Mouse (Mus musculus) neural tube, embryonic 13.5 days (tissue): ENCODE measurements around the gene Tmem54. TPM values are rescaled to one million over a fixed set of nuclear protein-coding genes. Genes with fewer than 3 reads are reported as not detected.

ENCODE experiments used
- ATAC-seq: fragments of 200-750 bp; cut with Nextera tagmentation; 2 replicates; pipeline ENCODE4 v1.8.0; 2017; ENCODE audit warnings: low read depth, mild to moderate bottlenecking, moderate TSS enrichment, moderate library complexity
- H3K27ac ChIP-seq: fragments of 300-500 bp; sonication (generic); replicated peaks from 2 replicates; pipeline ENCODE4 v1.5.1; 2015; ENCODE audit warnings: moderate library complexity, mild to moderate bottlenecking, inconsistent platforms
- H3K27me3 ChIP-seq: fragments of 300-500 bp; sonication (generic); 2 replicates; pipeline ENCODE4 v1.6.1; 2015; ENCODE audit warnings: mild to moderate bottlenecking, inconsistent platforms
- H3K36me3 ChIP-seq: fragments of 300-500 bp; sonication (generic); 2 replicates; pipeline ENCODE4 v1.6.1; 2015; ENCODE audit warnings: mild to moderate bottlenecking, inconsistent platforms
- H3K4me1 ChIP-seq: fragments of 300-500 bp; sonication (generic); replicated peaks from 2 replicates; pipeline ENCODE4 v1.6.1; 2015; ENCODE audit warnings: inconsistent platforms
- H3K4me2 ChIP-seq: fragments of 300-500 bp; sonication (generic); 2 replicates; pipeline ENCODE4 v1.6.1; 2015; ENCODE audit warnings: inconsistent platforms, mild to moderate bottlenecking, moderate library complexity
- H3K4me3 ChIP-seq: fragments of 300-500 bp; sonication (generic); 2 replicates; pipeline ENCODE4 v1.5.1; 2015; ENCODE audit warnings: mild to moderate bottlenecking, inconsistent platforms
- H3K9ac ChIP-seq: fragments of 300-500 bp; sonication (generic); 2 replicates; pipeline ENCODE4 v1.6.1; 2015; ENCODE audit warnings: moderate library complexity, mild to moderate bottlenecking, inconsistent platforms
- H3K9me3 ChIP-seq: fragments of 300-500 bp; sonication (generic); 2 replicates; pipeline ENCODE4 v1.6.1; 2016; ENCODE audit warnings: inconsistent platforms
- WGBS: fragments of 180-500 bp; shearing (Covaris S2); methylation state at CpG from one replicate; pipeline ENCODE4 v1.1.7; 2015; 5-methylcytosine and 5-hydroxymethylcytosine counted together
- polyA plus RNA-seq: library from polyadenylated mRNA; unstranded; fragments of >200 nt; fragmentation: Nextera tagmentation; extraction: Ambion mirVana; gene quantifications from 2 replicates; pipeline ENCODE4 v1.2.1, GENCODE M21; 2015

Tmem54 gene
- polyA plus RNA-seq, 1 experiment from 2014 or later, result not detected

DNA sequence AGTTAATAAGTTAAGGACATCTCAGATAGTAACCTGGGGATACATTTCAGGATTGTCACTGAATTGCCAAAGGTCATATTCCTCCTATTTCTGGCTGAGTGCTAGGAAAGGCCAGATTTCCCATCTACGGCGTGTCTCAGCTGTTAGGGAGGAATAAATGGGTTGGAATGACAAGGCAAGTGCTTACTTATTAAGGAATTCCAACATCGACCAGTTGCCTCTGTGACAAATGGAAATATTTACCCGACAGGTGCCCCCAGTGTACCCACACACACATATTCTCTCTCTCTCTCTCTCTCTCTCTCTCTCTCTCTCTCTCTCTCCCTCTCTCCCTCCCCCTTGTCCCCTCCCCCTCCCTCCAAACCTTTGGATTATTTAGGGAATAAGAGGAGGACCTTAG lies 40.6 kb downstream of the Tmem54 start:
- no peak overlapping the region for H3K4me3 ChIP-seq
- no peak for ATAC-seq
- H3K9ac ChIP-seq, result no peak overlapping the region
- H3K27me3 ChIP-seq, result no peaks in the 10 kb centered on the region
- H3K9me3 ChIP-seq, result no peaks in the 10 kb centered on the region
- WGBS, result 65% methylated on average over 4 of the region's 4 CpGs
- peaks cover 26% of the 10 kb centered on the region for H3K36me3 ChIP-seq
- H3K4me1 ChIP-seq, result peaks cover 45% of the 10 kb centered on the region
- no peak overlapping the region for H3K27ac ChIP-seq
- no peak overlapping the region for H3K4me2 ChIP-seq

DNA sequence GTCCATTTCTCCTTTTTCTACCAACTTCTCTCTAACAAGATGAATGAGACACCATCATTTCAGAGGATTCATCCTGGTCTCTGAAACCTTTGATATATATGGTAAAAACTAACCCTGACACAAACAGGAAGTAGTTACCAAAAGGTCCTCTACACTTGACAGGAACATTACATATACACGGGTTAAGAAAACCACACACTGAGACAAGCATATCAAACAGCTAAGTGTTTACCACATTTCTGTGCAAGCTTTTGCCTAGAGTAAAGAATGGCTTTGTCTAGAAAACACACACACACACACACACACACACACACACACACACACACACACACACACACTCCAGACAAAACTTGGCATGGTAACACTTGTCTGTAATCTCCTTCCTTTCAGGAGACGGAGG lies 41.0 kb downstream of the Tmem54 start:
- no peak overlapping the region for H3K4me3 ChIP-seq
- no peaks in the 10 kb centered on the region for H3K27me3 ChIP-seq
- ATAC-seq, result no peak
- no peak overlapping the region for H3K9ac ChIP-seq
- H3K4me1 ChIP-seq, result peaks cover 40% of the 10 kb centered on the region
- H3K36me3 ChIP-seq, result peaks cover 27% of the 10 kb centered on the region
- H3K9me3 ChIP-seq, result no peaks in the 10 kb centered on the region
- no peak overlapping the region for H3K4me2 ChIP-seq
- 79% methylated on average over 2 of the region's 2 CpGs for WGBS
- no peak overlapping the region for H3K27ac ChIP-seq

DNA sequence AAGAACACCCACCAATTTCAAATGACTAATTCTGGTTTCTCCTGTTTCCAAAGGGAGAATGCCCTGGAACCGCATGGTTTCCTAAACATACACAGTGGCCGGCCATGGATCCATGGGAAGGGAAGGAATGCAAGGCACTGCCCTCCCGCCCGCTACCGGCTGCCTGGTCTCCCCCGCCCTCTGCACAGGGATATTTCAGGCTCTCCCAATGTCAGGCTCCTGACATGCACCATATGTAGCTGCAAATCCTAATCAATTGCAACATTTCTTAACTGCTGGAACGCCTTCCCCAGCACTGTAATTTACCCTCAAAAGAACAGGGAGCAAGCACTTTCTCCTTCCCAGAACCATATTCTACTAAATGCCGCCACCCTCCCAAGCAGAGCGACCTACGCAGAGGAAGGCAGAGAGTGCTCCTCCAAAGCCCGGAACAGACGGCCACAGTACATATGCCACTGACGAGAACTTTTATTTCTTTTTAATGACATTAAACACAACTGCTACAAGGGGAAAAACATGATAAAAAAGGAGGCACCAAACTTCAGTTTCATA lies 42.3 kb downstream of the Tmem54 start:
- Histone ChIP-seq H3K4me1 (peaks cover 36% of the 10 kb centered on the region), H3K9ac (no peak overlapping the region), H3K27me3 (no peaks in the 10 kb centered on the region), H3K27ac (no peak overlapping the region), H3K36me3 (peaks cover 32% of the 10 kb centered on the region), H3K4me2 (no peak overlapping the region), H3K4me3 (no peak overlapping the region), H3K9me3 (no peaks in the 10 kb centered on the region)
- no peak for ATAC-seq
- 82% methylated on average over 13 of the region's 13 CpGs for WGBS

DNA sequence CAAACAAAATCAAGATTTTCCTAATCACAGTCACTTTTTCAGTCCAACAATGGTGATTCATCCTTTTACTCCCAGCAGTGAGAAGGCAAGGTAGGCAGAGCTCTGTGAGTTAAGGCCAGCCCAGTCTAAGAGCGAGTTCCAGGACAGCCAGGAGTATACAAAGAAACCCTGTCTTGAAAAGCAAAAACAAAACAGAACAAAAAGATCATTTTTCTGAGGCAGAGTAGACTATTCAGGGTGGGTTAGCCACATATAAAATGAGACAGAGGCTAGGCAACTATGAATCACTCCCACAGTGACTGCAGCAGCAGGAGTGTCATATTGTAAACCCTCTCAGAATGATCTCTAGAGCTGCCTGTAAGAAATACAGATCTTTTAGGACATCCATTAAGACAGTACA lies 44.0 kb downstream of the Tmem54 start:
- no peak overlapping the region for H3K4me2 ChIP-seq
- H3K4me3 ChIP-seq, result no peak overlapping the region
- 32% methylated on average over 1 of the region's 1 CpGs for WGBS
- H3K27me3 ChIP-seq, result no peaks in the 10 kb centered on the region
- no peak overlapping the region for H3K9ac ChIP-seq
- no peak for ATAC-seq
- H3K36me3 ChIP-seq, result peaks cover 41% of the 10 kb centered on the region
- peak overlapping the region; percentile 14; the same call in 1 of the 2 replicates for H3K27ac ChIP-seq
- H3K9me3 ChIP-seq, result no peaks in the 10 kb centered on the region
- peaks cover 25% of the 10 kb centered on the region for H3K4me1 ChIP-seq

DNA sequence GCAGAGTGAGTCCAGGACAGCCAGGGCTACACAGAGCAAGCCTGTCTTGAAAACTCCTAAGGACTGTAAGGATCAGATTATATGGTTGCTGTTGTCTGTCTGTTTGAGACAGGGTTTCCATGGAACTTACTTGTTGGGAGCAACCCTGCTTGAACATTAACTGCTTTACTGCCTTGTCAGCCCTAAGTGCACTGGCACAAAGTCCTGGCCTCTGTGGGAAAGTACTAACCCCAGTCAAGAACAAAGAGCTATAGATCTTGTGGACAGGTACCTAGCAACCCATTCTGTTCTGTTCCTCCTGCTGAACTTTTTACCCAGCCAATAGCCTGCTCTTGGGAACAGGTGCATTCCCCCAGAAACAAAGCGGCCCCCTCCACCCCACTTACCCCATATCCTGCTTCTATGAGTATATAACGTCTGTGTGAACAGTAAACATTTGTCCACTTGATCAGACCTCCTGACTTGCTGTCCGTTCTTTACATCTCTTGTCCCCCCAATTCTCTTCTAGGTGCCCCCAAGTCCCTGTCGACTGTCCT lies 46.0 kb downstream of the Tmem54 start:
- Histone ChIP-seq H3K27me3 (no peaks in the 10 kb centered on the region), H3K27ac (peak overlapping the region; percentile 49; the same call in 1 of the 2 replicates), H3K4me3 (no peak overlapping the region), H3K4me2 (no peak overlapping the region), H3K9ac (no peak overlapping the region), H3K4me1 (peaks cover 12% of the 10 kb centered on the region; the same call in 1 of the 2 replicates), H3K9me3 (no peaks in the 10 kb centered on the region), H3K36me3 (peaks cover 56% of the 10 kb centered on the region)
- peak; percentile 36; the same call in 1 of the 2 replicates for ATAC-seq
- 32% methylated on average over 4 of the region's 4 CpGs for WGBS

DNA sequence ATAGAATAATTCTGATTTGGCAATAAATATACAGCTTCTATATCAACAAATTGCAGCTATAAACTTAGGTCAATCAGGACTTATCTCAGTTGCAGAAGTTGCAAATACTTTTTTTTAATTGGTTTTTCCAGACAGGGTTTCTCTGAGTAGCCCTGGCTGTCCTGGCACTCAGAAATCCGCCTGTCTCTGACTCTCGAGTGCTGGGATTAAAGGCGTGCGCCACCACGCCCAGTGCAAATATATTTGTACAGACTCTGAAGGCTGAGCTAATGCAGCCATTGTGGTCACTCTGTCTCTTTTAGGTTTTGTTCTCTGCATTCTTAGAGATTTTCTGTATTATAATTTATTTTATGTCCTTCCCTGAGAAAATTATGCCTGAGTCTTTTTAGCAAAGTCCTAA lies 52.2 kb downstream of the Tmem54 start:
- 95% methylated on average over 5 of the region's 5 CpGs for WGBS
- no peak overlapping the region for H3K4me2 ChIP-seq
- no peak for ATAC-seq
- no peak overlapping the region for H3K27ac ChIP-seq
- H3K9ac ChIP-seq, result no peak overlapping the region
- H3K4me1 ChIP-seq, result no peaks in the 10 kb centered on the region
- H3K9me3 ChIP-seq, result no peaks in the 10 kb centered on the region
- H3K4me3 ChIP-seq, result no peak overlapping the region
- H3K36me3 ChIP-seq, result peaks cover 52% of the 10 kb centered on the region
- no peaks in the 10 kb centered on the region for H3K27me3 ChIP-seq

DNA sequence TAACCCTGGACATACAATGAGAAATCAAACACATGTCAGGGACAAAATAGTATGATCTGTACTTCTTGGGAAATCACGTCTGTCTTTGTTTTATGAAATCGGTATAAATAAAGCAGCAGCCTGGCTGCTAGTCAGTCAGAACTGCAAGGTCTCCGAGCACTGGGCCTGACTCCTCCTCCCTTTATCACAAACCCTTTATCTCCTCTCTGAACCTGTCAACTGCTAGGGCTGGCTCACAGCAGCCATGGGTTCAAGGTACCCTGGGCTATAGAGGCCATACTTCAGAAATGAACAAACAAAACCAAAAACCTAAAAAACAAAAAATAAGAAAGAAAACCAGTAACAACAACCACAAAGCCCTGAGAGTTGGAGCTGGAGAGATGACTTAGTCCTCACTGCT lies 53.2 kb downstream of the Tmem54 start:
- Histone ChIP-seq H3K36me3 (peaks cover 49% of the 10 kb centered on the region), H3K4me1 (no peaks in the 10 kb centered on the region), H3K9ac (no peak overlapping the region), H3K27ac (no peak overlapping the region), H3K9me3 (no peaks in the 10 kb centered on the region), H3K27me3 (no peaks in the 10 kb centered on the region), H3K4me2 (no peak overlapping the region), H3K4me3 (no peak overlapping the region)
- 66% methylated on average over 3 of the region's 3 CpGs for whole genome bisulfite sequencing
- no peak for ATAC-seq

DNA sequence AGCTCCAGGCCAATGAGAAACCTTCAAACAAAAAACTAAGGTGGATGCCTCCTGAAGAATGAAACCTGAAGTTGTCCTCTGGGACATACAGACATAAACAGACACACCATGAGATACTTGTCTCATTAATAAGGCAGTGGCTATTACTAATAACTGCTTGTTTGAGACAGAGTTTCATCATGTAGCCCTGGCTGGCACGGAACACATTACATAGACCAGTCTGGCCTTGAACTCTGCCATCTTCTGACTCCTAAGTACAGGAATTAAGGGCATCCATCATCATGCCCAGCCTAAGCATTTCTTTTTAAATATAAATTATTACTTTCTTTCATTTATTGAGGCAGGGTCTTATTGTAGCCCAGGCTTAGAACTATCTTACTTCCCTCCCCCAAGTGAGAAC lies 55.7 kb downstream of the Tmem54 start:
- WGBS, result 94% methylated on average over 1 of the region's 1 CpGs
- no peak for ATAC-seq
- Histone ChIP-seq H3K9me3 (no peaks in the 10 kb centered on the region), H3K27ac (no peak overlapping the region), H3K27me3 (no peaks in the 10 kb centered on the region), H3K9ac (no peak overlapping the region), H3K36me3 (peaks cover 43% of the 10 kb centered on the region), H3K4me2 (no peak overlapping the region), H3K4me1 (no peaks in the 10 kb centered on the region), H3K4me3 (no peak overlapping the region)

Other genes starting within 250 kb of the Tmem54 start
- 21.4 and 23.4 TPM in 2 replicates for gene Trim62, start 222.0 kb upstream of the Tmem54 start, polyA plus RNA-seq
- 14.3 and 16.9 TPM in 2 replicates for gene Azin2, start 143.1 kb upstream of the Tmem54 start, polyA plus RNA-seq
- gene Ak2, start 113.6 kb upstream of the Tmem54 start, polyA plus RNA-seq, result 89.3 and 92.9 TPM in 2 replicates
- gene Rnf19b, start 47.3 kb upstream of the Tmem54 start, polyA plus RNA-seq, result 22.4 and 25.7 TPM in 2 replicates
- gene Hpca, start 16.5 kb downstream of the Tmem54 start, polyA plus RNA-seq, result 50.3 and 55.8 TPM in 2 replicates
- 24.4 and 24.5 TPM in 2 replicates for gene Fndc5, start 31.5 kb downstream of the Tmem54 start, polyA plus RNA-seq
- 15.8 and 19.9 TPM in 2 replicates for gene S100pbp, start 84.2 kb downstream of the Tmem54 start, polyA plus RNA-seq
- 106 and 108 TPM in 2 replicates for gene Yars, start 84.2 kb downstream of the Tmem54 start, polyA plus RNA-seq
- gene C77080, start 155.9 kb downstream of the Tmem54 start, polyA plus RNA-seq, result 7.5 and 10.3 TPM in 2 replicates
- gene Sync, start 182.1 kb downstream of the Tmem54 start, polyA plus RNA-seq, result 3.2 and 3.4 TPM in 2 replicates
- gene Rbbp4, start 229.8 kb downstream of the Tmem54 start, polyA plus RNA-seq, result 344 and 395 TPM in 2 replicates
- gene Zbtb8os, start 230.1 kb downstream of the Tmem54 start, polyA plus RNA-seq, result 24.9 and 28.2 TPM in 2 replicates